Mouse (Mus musculus) limb, embryonic 10.5 days (tissue): ENCODE measurements at regions not wholly inside any gene's neighbourhood (a gene's known extent, or its start where the extent isn't known, plus 50 kb on each side); places are given as distances from the start of the nearest gene placed in this dataset.

Source experiments
- DNase-seq: peaks from one replicate; pipeline ENCODE4 v3.0.0-alpha.2; 2017; ENCODE audit warnings: low spot score
- H3K27ac ChIP-seq: fragments of 300-500 bp; sonication (generic); 2 replicates; pipeline ENCODE4 v1.5.1; 2016; ENCODE audit warnings: mild to moderate bottlenecking
- H3K27me3 ChIP-seq: fragments of 300-500 bp; sonication (generic); 2 replicates; pipeline ENCODE4 v1.6.1; 2016; ENCODE audit warnings: low read depth, mild to moderate bottlenecking; ENCODE audit not compliant: poor library complexity, severe bottlenecking
- H3K36me3 ChIP-seq: fragments of 300-500 bp; sonication (generic); 2 replicates; pipeline ENCODE4 v1.6.1; 2016; ENCODE audit warnings: mild to moderate bottlenecking, moderate library complexity
- H3K4me1 ChIP-seq: fragments of 300-500 bp; sonication (generic); 2 replicates; pipeline ENCODE4 v1.6.1; 2016
- H3K4me3 ChIP-seq: fragments of 300-500 bp; sonication (generic); 2 replicates; pipeline ENCODE4 v1.5.1; 2016; ENCODE audit warnings: mild to moderate bottlenecking, moderate library complexity
- H3K9me3 ChIP-seq: fragments of 300-500 bp; sonication (generic); replicated peaks from 2 replicates; pipeline ENCODE4 v1.6.1; 2016; ENCODE audit warnings: mild to moderate bottlenecking
- WGBS: fragments of 180-500 bp; shearing (Covaris S2); methylation state at CpG from one replicate; pipeline ENCODE4 v1.1.7; 2016; 5-methylcytosine and 5-hydroxymethylcytosine counted together

DNA sequence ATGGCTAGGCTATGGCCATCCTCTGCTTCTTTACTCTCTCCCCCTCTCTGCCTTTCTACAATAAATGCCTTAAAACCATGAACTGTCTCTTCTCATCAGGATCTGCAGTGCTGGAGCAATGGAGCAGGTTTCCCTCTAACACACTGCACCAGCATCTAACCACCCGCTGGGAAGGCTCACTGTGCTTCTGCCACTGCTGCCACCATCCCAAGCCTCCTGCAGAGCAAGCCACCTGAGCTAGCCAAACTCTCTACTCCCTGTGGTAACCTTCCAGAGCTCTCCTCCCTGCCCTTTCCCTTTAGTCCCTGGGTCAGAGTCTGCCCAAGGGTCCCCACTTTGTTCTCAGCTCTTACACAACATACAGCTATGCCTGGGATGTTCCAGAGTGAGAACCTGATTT is 107.3 kb upstream of the 4933402E13Rik start:
- no peak overlapping the region for H3K4me3 ChIP-seq
- DNase-seq: no peak
- WGBS: 20% methylated on average over 1 of the region's 1 CpGs
- no peaks in the 10 kb centered on the region for H3K9me3 ChIP-seq
- H3K4me1 ChIP-seq: no peaks in the 10 kb centered on the region
- H3K27ac ChIP-seq: no peak overlapping the region
- H3K27me3 ChIP-seq: no peaks in the 10 kb centered on the region
- H3K36me3 ChIP-seq: no peaks in the 10 kb centered on the region

GRCm38 (mm10) chrX:62180089-62180488 is 103.2 kb upstream of the 4933402E13Rik start:
- peak; percentile 31 for DNase-seq
- Histone ChIP-seq H3K27ac (no peak overlapping the region), H3K4me3 (no peak overlapping the region), H3K27me3 (no peaks in the 10 kb centered on the region), H3K4me1 (no peaks in the 10 kb centered on the region), H3K36me3 (no peaks in the 10 kb centered on the region), H3K9me3 (no peaks in the 10 kb centered on the region)
- WGBS: 86% methylated on average over 4 of the region's 4 CpGs
